Mouse (Mus musculus) kidney, adult 2 months (tissue): ENCODE measurements at regions not wholly inside any gene's neighbourhood (a gene's known extent, or its start where the extent isn't known, plus 50 kb on each side); places are given as distances from the start of the nearest gene placed in this dataset.
A peak's percentile ranks its signal among the peaks of the same experiment; 100 is the strongest.

ENCODE experiments used
- DNase-seq: peaks from one replicate; pipeline ENCODE4 v3.0.0; 2021
- H3K27ac ChIP-seq: fragments of 200-500 bp; 2 replicates; pipeline ENCODE4 v1.5.1; 2012; ENCODE audit warnings: low read depth, low read length, control low read depth, inconsistent platforms; ENCODE audit not compliant: insufficient read depth
- H3K27me3 ChIP-seq: fragments of 200-500 bp; replicated peaks from 2 replicates; pipeline ENCODE4 v1.6.1; 2012; ENCODE audit warnings: mild to moderate bottlenecking, moderate library complexity, low read length, inconsistent platforms; ENCODE audit not compliant: control insufficient read depth, insufficient read depth
- H3K36me3 ChIP-seq: fragments of 200-500 bp; 2 replicates; pipeline ENCODE4 v1.6.1; 2012; ENCODE audit warnings: mild to moderate bottlenecking, moderate library complexity, low read length, inconsistent platforms; ENCODE audit not compliant: control insufficient read depth, insufficient read depth
- H3K4me1 ChIP-seq: fragments of 200-500 bp; 2 replicates; pipeline ENCODE4 v1.6.1; 2011; ENCODE audit warnings: low read length; ENCODE audit not compliant: control insufficient read depth, insufficient read depth
- H3K4me3 ChIP-seq: fragments of 200-500 bp; 2 replicates; pipeline ENCODE4 v1.5.1; 2011; ENCODE audit warnings: mild to moderate bottlenecking, low read depth, low read length, control low read depth; ENCODE audit not compliant: insufficient read depth
- CTCF ChIP-seq: fragments of 200-500 bp; conservative IDR thresholded peaks from 2 replicates; pipeline ENCODE4 v1.5.1; 2011; ENCODE audit warnings: low read depth, mild to moderate bottlenecking, control low read depth, low read length, moderate library complexity, mixed read lengths; ENCODE audit not compliant: insufficient read depth, insufficient read length
- POLR2A ChIP-seq: fragments of 200-500 bp; IDR thresholded peaks from one replicate; pipeline ENCODE4 v1.6.1; 2011; ENCODE audit warnings: low read depth, low read length, control low read depth
- WGBS: fragments of 180-500 bp; shearing (Covaris S2); methylation state at CpG from one replicate; pipeline ENCODE4 v1.1.7; 2018; 5-methylcytosine and 5-hydroxymethylcytosine counted together

DNA sequence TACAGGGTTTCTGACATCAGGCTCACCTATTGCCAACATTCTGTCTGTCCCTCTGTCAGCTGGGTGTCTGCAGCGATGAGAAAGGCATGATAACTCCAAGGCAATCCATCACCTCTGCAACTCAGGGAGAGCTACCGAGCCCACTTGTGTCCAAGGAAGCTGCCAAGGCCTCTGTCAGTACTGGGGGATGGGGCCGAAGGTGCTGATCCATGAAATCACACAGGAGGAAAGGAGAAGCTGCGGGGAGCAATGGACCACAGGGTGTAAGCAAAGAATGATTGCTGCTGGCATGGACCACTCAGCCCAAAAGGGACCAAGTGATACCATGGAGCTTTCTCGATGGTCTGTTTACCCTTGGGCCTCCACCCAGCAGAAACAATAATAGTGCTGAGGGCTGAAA, 67.5 kb upstream of the Mid1ip1 start:
- 32% methylated on average over 5 of the region's 5 CpGs for WGBS
- H3K4me3 ChIP-seq = no peak overlapping the region
- H3K4me1 ChIP-seq = no peaks in the 10 kb centered on the region
- H3K27ac ChIP-seq = no peak overlapping the region
- TF ChIP-seq CTCF (no peak), POLR2A (no peak)
- no peaks in the 10 kb centered on the region for H3K36me3 ChIP-seq
- no peaks in the 10 kb centered on the region for H3K27me3 ChIP-seq
- DNase-seq = no peak

DNA sequence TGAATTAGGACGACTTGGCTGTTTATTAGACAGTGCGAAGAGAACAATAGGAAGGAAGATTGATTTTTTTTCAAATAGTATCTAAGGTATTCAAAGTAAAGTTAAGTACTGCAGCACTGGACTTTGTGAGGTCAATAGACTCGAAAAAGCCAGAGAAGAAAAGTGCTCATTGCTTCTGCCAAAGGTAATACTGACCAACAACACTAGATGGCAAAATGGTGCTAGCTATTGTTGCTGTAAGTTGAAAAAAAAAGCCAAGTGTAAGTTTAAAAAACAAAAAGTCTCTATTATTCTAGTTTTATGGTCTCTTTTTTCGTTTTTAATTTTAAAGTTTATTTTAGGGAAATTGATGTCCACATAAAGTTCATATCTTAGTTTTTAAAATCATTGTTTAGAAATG, 63.9 kb upstream of the Mid1ip1 start:
- WGBS = 22% methylated on average over 4 of the region's 4 CpGs
- Histone ChIP-seq H3K4me1 (no peaks in the 10 kb centered on the region), H3K36me3 (no peaks in the 10 kb centered on the region), H3K4me3 (no peak overlapping the region), H3K27ac (no peak overlapping the region), H3K27me3 (no peaks in the 10 kb centered on the region)
- TF ChIP-seq CTCF = no peak
- TF ChIP-seq POLR2A = no peak
- DNase-seq = peak; percentile 43
